Mouse (Mus musculus): ENCODE results near the gene Pex13.
A peak's percentile ranks its signal among the peaks of the same experiment; 100 is the strongest.
"Not testable (repeated sequence)": the region's sequence is repeated elsewhere in the genome, so short reads cannot be mapped to it uniquely, and the experiment has no call there.

Gene Pex13

DNA sequence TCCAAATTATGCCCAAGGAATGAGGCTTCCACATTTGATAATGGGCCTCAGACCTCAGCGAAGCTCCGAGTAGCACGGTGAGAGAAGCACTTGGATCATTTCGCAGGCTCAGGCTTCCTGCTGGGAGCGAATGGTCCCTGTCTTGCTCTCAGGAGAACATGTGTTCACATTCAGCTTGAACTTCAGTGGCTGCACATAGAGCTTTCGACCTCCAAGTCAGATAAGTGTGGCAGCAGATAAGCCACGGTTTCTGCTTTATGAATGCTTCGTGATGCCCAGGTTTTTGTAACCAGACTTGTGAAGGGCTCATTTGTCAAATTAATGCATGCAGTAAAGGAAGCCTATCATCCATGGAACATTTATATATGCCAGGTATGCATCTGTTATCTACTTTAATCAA is 31.2 kb downstream of the Pex13 start:
- no peak for DNase-seq

- no peak for DNase-seq
These were observed 31.9 kb downstream of the Pex13 start for GRCm38 (mm10) chr11:23633879-23634215.

GRCm38 (mm10) chr11:23632945-23633878 is 32.5 kb downstream of the Pex13 start, which contains the start of gene 0610010F05Rik:
Gene 0610010F05Rik (minus strand): TSS chr11:23633639.
- DNase-seq = peak; percentile 74 to 79

- DNase-seq = no peak
These were observed 35.1 kb downstream of the Pex13 start for GRCm38 (mm10) chr11:23630664-23631063.

DNA sequence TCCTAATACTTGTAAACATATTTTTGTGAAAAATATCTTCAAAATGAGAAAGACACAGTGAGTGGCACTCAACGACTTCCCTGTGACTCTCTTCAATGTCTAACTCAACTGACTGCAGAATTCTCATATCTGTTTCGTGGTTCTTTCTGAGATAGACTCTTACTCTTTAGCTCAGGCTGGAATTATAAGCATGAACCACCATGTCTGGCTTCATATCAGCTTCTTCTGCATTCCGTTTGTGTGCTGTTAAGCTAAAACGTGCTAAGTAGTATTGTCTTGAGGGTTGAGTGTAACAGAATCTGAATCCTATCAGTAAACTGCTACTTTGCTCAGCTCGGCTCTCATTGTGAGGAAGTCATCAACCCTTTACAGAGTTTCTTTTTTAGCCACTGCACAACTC is 46.8 kb downstream of the Pex13 start:
- no peak for DNase-seq

DNA sequence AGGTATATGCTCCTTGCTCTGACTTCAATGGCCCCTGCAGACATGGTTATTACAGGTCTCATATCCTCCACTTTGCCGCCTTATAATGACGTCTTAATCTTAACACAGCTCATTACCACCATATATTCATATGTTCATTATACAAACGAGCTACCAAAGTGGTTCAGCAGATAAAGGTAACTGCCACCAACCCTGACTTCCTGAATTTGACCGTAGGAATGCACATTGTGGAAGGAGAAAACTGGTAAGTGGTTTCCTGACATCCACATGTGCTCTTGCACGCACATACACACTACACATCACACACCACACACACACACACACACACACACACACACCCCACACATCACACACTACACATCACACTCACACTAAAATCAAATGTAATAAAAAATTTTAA is 51.2 kb downstream of the Pex13 start:
- DNase-seq = no peak

DNA sequence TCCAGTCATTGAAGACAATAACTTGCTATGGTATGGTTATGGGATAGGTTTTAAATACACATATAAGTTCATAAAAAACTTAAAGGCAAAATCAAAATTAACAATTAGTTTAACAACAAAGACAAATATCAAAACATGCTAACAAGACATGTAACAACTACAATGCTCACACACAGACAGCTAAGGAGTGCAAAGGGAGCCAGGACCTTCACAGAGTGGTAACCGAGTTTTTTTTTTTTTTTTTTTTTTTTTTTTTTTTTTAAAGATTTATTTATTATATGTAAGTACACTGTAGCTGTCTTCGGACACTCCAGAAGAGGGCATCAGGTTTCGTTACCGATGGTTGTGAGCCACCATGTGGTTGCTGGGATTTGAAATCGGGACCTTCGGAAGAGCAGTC is 58.5 kb downstream of the Pex13 start:
- not testable (repeated sequence) for DNase-seq

Measured in thymus, postnatal 36 days (tissue).